In the genomic region with DNA sequence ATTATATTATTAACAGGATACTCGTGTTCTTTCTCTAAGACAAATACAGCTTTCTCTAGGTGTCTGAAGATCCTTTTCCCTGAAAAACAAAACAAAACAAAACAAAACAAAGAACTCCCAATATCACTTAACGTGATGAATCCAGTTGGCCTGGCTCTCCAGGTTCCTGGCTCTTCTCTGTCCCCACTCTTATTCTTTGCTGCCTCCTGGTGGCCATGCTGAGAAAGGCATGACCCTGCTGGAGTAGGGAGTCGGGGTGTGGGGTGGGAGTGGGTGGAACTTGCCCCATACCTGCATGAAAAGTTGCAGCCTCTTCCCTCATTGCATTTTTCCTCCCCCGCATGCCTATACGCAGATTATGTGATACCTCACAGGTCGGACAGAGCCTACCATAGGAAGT, we compare ENCODE assay signal across 8 mouse cellular contexts. TPM values are rescaled to one million over a fixed set of nuclear protein-coding genes. Genes with fewer than 3 reads are reported as not detected.
DNase-seq lines count a peak whose midpoint lies in the region; ATAC-seq and TF ChIP-seq lines count a peak whose summit lies in the region.

No protein-coding gene starts in this region.

- no peaks in the 10 kb centered on the region for H3K79me3 ChIP-seq in C2C12 (ENCODE audit: low read depth)

- H3K9me3 ChIP-seq in liver, embryonic 13.5 days (replicated peaks), result no peaks in the 10 kb centered on the region

- TF ChIP-seq CTCF in C2C12 (IDR thresholded peaks at IDR 0.05; ENCODE audit: control insufficient read depth, insufficient read depth, insufficient read length), result peak; percentile 78
- peak; percentile 79 for TF ChIP-seq CTCF in olfactory bulb, adult 2 months (IDR thresholded peaks at IDR 0.05; ENCODE audit: insufficient read depth, low read depth, low read length)

- H3ac ChIP-seq in C2C12 (ENCODE audit: control insufficient read depth, insufficient read length, low read depth), result no peak overlapping the region

- ATAC-seq in common myeloid progenitor, adult 5-6 weeks (replicated peaks; ENCODE audit: low read depth, poor library complexity, severe bottlenecking), result peak; percentile 54
- ATAC-seq in granulocyte monocyte progenitor cell, adult 5-6 weeks (replicated peaks; ENCODE audit: poor library complexity, severe bottlenecking), result peak; percentile 51
- ATAC-seq in liver, embryonic 13.5 days (ENCODE audit: low read depth), result no peak

- TF ChIP-seq POLR2A in olfactory bulb, adult 2 months (IDR thresholded peaks at IDR 0.05; ENCODE audit: insufficient read depth, low read depth, low read length), result no peak

- no peak overlapping the region for H3K4me2 ChIP-seq in liver, embryonic 13.5 days

- 9% methylated on average over 6 of the region's 6 CpGs for WGBS in liver, embryonic 13.5 days (ENCODE audit: insufficient replicate concordance)
- 16% methylated on average over 6 of the region's 6 CpGs for WGBS in olfactory bulb, adult 2 months

- H3K36me3 ChIP-seq in C2C12 (ENCODE audit: control insufficient read depth, insufficient read depth), result no peaks in the 10 kb centered on the region
- H3K36me3 ChIP-seq in liver, embryonic 13.5 days, result no peaks in the 10 kb centered on the region

- no peaks in the 10 kb centered on the region for H3K79me2 ChIP-seq in C2C12 (ENCODE audit: control insufficient read depth, insufficient read depth)

- peaks cover 24% of the 10 kb centered on the region for H3K27me3 ChIP-seq in C2C12 (ENCODE audit: control insufficient read depth, insufficient read depth, insufficient read length)
- H3K27me3 ChIP-seq in liver, embryonic 13.5 days, result peaks cover 42% of the 10 kb centered on the region

- no peak overlapping the region for H3K9ac ChIP-seq in liver, embryonic 13.5 days

- no peak overlapping the region for H3K27ac ChIP-seq in liver, embryonic 13.5 days
- H3K27ac ChIP-seq in olfactory bulb, adult 2 months (ENCODE audit: insufficient read depth, low read depth, low read length), result no peak overlapping the region

- peaks cover 22% of the 10 kb centered on the region for H3K4me1 ChIP-seq in liver, embryonic 13.5 days (replicated peaks)
- no peaks in the 10 kb centered on the region for H3K4me1 ChIP-seq in olfactory bulb, adult 2 months (ENCODE audit: control insufficient read depth, insufficient read depth, low read length)

- no peak overlapping the region for H3K4me3 ChIP-seq in C2C12 (ENCODE audit: insufficient read depth, poor library complexity, severe bottlenecking)
- H3K4me3 ChIP-seq in liver, embryonic 13.5 days (replicated peaks), result no peak overlapping the region
- no peak overlapping the region for H3K4me3 ChIP-seq in olfactory bulb, adult 2 months (ENCODE audit: insufficient read depth, low read depth, low read length)

- peak; percentile 69 for DNase-seq in adipocyte (ENCODE audit: low spot score)
- DNase-seq in kidney, adult 8-10 months, result peak; percentile 58 to 80
- DNase-seq in liver, embryonic 13.5 days, result peak; percentile 70
- peak; percentile 79 to 93 for DNase-seq in thymus, postnatal 10 days (ENCODE audit: low spot score in 2 of 2)

TF ChIP-seq in C2C12, 6 proteins besides CTCF, POLR2A, EP300 and RAD21:
- TF ChIP-seq USF1 (IDR thresholded peaks at IDR 0.05; ENCODE audit: low read depth), result no peak
- no peak for TF ChIP-seq MYOG (IDR thresholded peaks at IDR 0.05; ENCODE audit: control insufficient read depth, extremely low read depth, insufficient read length)
- TF ChIP-seq MAX (IDR thresholded peaks at IDR 0.05), result no peak
- no peak for TF ChIP-seq FOSL1 (IDR thresholded peaks at IDR 0.05; ENCODE audit: insufficient read depth, low read length, poor library complexity, severe bottlenecking)
- no peak for TF ChIP-seq CEBPB (IDR thresholded peaks at IDR 0.05; ENCODE audit: low read depth)

RNA-seq across cellular contexts. Expression of a gene that starts 2.7 kb away (rescaled TPM):
- polyA plus RNA-seq in C2C12 (2012; fragmentation: generic; extraction: Trizol), result not detected
- 0.37 TPM in 1 of 2 replicates, not detected in the other for total RNA-seq in common myeloid progenitor, adult 5-6 weeks (2017)
- 0.15 TPM in 1 of 2 replicates, not detected in the other for total RNA-seq in granulocyte monocyte progenitor cell, adult 5-6 weeks (2014; fragmentation: Nextera tagmentation)
- total RNA-seq in granulocyte monocyte progenitor cell, adult 5-6 weeks (2017), result 0.22 TPM in 1 of 2 replicates, not detected in the other
- 0.03 and 0.05 TPM in 2 replicates for polyA plus RNA-seq in liver, embryonic 13.5 days (2015; fragmentation: Nextera tagmentation; extraction: Ambion mirVana)
- polyA plus RNA-seq in olfactory bulb, adult 2 months (2012; ENCODE audit: insufficient read depth, insufficient read length, low replicate concordance, missing spikeins), result not detected in 2 replicates

RNA-seq across cellular contexts. Expression of a gene that starts 10.7 kb away (rescaled TPM):
- not detected for polyA plus RNA-seq in C2C12 (2012; fragmentation: generic; extraction: Trizol)
- total RNA-seq in common myeloid progenitor, adult 5-6 weeks (2017), result 1.2 and 4.9 TPM in 2 replicates
- total RNA-seq in granulocyte monocyte progenitor cell, adult 5-6 weeks (2014; fragmentation: Nextera tagmentation), result 23.1 and 45.9 TPM in 2 replicates
- total RNA-seq in granulocyte monocyte progenitor cell, adult 5-6 weeks (2017), result 57.2 and 63.7 TPM in 2 replicates
- polyA plus RNA-seq in liver, embryonic 13.5 days (2015; fragmentation: Nextera tagmentation; extraction: Ambion mirVana), result 3.4 and 3.5 TPM in 2 replicates
- not detected in 2 replicates for polyA plus RNA-seq in olfactory bulb, adult 2 months (2012; ENCODE audit: insufficient read depth, insufficient read length, low replicate concordance, missing spikeins)

RNA-seq across cellular contexts. Expression of a gene that starts 14.6 kb away (rescaled TPM):
- polyA plus RNA-seq in C2C12 (2012; fragmentation: generic; extraction: Trizol), result 107 TPM
- 238 and 282 TPM in 2 replicates for total RNA-seq in common myeloid progenitor, adult 5-6 weeks (2017)
- total RNA-seq in granulocyte monocyte progenitor cell, adult 5-6 weeks (2014; fragmentation: Nextera tagmentation), result 236 and 252 TPM in 2 replicates
- total RNA-seq in granulocyte monocyte progenitor cell, adult 5-6 weeks (2017), result 198 and 208 TPM in 2 replicates
- 62.5 and 68.7 TPM in 2 replicates for polyA plus RNA-seq in liver, embryonic 13.5 days (2015; fragmentation: Nextera tagmentation; extraction: Ambion mirVana)
- 835 TPM in 1 of 2 replicates, not detected in the other for polyA plus RNA-seq in olfactory bulb, adult 2 months (2012; ENCODE audit: insufficient read depth, insufficient read length, low replicate concordance, missing spikeins)

RNA-seq across cellular contexts. Expression of a gene that starts 15.3 kb away (rescaled TPM):
- polyA plus RNA-seq in C2C12 (2012; fragmentation: generic; extraction: Trizol), result 40.0 TPM
- total RNA-seq in common myeloid progenitor, adult 5-6 weeks (2017), result 26.5 and 33.2 TPM in 2 replicates
- 44.3 and 69.7 TPM in 2 replicates for total RNA-seq in granulocyte monocyte progenitor cell, adult 5-6 weeks (2014; fragmentation: Nextera tagmentation)
- 42.2 and 50.0 TPM in 2 replicates for total RNA-seq in granulocyte monocyte progenitor cell, adult 5-6 weeks (2017)
- polyA plus RNA-seq in liver, embryonic 13.5 days (2015; fragmentation: Nextera tagmentation; extraction: Ambion mirVana), result 46.3 and 51.6 TPM in 2 replicates
- not detected in 2 replicates for polyA plus RNA-seq in olfactory bulb, adult 2 months (2012; ENCODE audit: insufficient read depth, insufficient read length, low replicate concordance, missing spikeins)
